Mouse (Mus musculus) heart, embryonic 16.5 days (tissue): ENCODE measurements around the gene Slc51b. TPM values are rescaled to one million over a fixed set of nuclear protein-coding genes. Genes with fewer than 3 reads are reported as not detected.

Experiments
- ATAC-seq: fragments of 200-750 bp; cut with Nextera tagmentation; replicated peaks from 2 replicates; pipeline ENCODE4 v1.8.0; 2017; ENCODE audit warnings: moderate number of reproducible peaks; ENCODE audit not compliant: insufficient read depth, low FRiP score; ENCODE audit errors: extremely low read depth
- H3K27ac ChIP-seq: fragments of 300-500 bp; sonication (generic); 2 replicates; pipeline ENCODE4 v1.5.1; 2014; ENCODE audit warnings: mild to moderate bottlenecking, low read length, control low read depth, moderate library complexity
- H3K27me3 ChIP-seq: fragments of 300-500 bp; sonication (generic); 2 replicates; pipeline ENCODE4 v1.6.1; 2014; ENCODE audit warnings: low read length, mixed read lengths; ENCODE audit not compliant: control insufficient read depth, insufficient read depth
- H3K36me3 ChIP-seq: fragments of 300-500 bp; sonication (generic); 2 replicates; pipeline ENCODE4 v1.6.1; 2014; ENCODE audit not compliant: control insufficient read depth, insufficient read depth
- H3K4me1 ChIP-seq: fragments of 300-500 bp; sonication (generic); 2 replicates; pipeline ENCODE4 v1.6.1; 2014; ENCODE audit warnings: low read length, mixed read lengths; ENCODE audit not compliant: control insufficient read depth, insufficient read depth
- H3K4me2 ChIP-seq: fragments of 300-500 bp; sonication (generic); 2 replicates; pipeline ENCODE4 v1.6.1; 2014; ENCODE audit warnings: low read depth, mild to moderate bottlenecking, control low read depth, low read length
- H3K4me3 ChIP-seq: fragments of 300-500 bp; sonication (generic); 2 replicates; pipeline ENCODE4 v1.5.1; 2014; ENCODE audit warnings: mild to moderate bottlenecking, control low read depth, low read length
- H3K9ac ChIP-seq: fragments of 300-500 bp; sonication (generic); 2 replicates; pipeline ENCODE4 v1.6.1; 2014; ENCODE audit warnings: low read length, control low read depth
- H3K9me3 ChIP-seq: fragments of 300-500 bp; sonication (generic); replicated peaks from 2 replicates; pipeline ENCODE4 v1.6.1; 2016; ENCODE audit warnings: low read length; ENCODE audit not compliant: control insufficient read depth
- WGBS: fragments of 180-500 bp; shearing (Covaris S2); extraction: QIAGEN DNeasy Blood & Tissue Kit; methylation state at CpG from one replicate; pipeline ENCODE4 v1.1.7; 2014; 5-methylcytosine and 5-hydroxymethylcytosine counted together
- polyA plus RNA-seq: library from polyadenylated mRNA; unstranded; fragments of >200 nt; fragmentation: Nextera tagmentation; extraction: Ambion mirVana; gene quantifications from 2 replicates; pipeline ENCODE4 v1.2.1, GENCODE M21; 2015

Gene Slc51b
- 0.70 TPM in 1 of 2 replicates, not detected in the other for polyA plus RNA-seq

GRCm38 (mm10) chr9:65422760-65423501 lies at the start of gene Slc51b:
TSS of gene Slc51b (minus strand) at chr9:65422955.
- no peak within 1 kb of the TSS for H3K9ac ChIP-seq
- H3K9me3 ChIP-seq, result no peaks in the 10 kb centered on the region
- no peaks in the 10 kb centered on the region for H3K27me3 ChIP-seq
- H3K36me3 ChIP-seq, result no peaks in the 10 kb centered on the region
- H3K4me3 ChIP-seq, result no peak within 1 kb of the TSS
- no peak within 1 kb of the TSS for H3K27ac ChIP-seq
- WGBS, result 76% methylated on average over 11 of the region's 11 CpGs
- no peaks in the 10 kb centered on the region for H3K4me1 ChIP-seq
- no peak for ATAC-seq
- no peak within 1 kb of the TSS for H3K4me2 ChIP-seq

DNA sequence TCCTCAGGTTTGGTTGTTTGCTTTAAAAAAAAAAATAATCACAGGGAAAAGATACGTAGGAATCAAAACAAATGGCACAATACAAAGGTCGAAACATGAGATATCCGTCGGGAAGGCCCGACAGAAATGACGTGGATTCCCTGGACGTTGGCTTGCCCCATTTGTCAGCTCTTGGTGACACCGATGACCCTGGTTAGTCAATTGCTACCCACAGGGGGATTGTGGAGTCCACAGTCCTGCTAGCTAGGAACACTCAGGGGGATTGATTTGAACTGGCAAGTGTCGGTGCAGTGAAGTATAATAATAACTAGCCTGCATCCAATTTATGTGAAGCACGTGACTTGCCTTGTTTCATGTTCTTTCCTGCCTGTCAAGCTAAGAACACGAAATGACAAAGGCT lies 44.9 kb upstream of the Slc51b start:
- no peak overlapping the region for H3K4me3 ChIP-seq
- H3K27me3 ChIP-seq, result no peaks in the 10 kb centered on the region
- no peak overlapping the region for H3K4me2 ChIP-seq
- H3K27ac ChIP-seq, result no peak overlapping the region
- H3K9me3 ChIP-seq, result no peaks in the 10 kb centered on the region
- 59% methylated on average over 11 of the region's 11 CpGs for WGBS
- no peak overlapping the region for H3K9ac ChIP-seq
- H3K4me1 ChIP-seq, result no peaks in the 10 kb centered on the region; the same call in 1 of the 2 replicates
- peaks cover 18% of the 10 kb centered on the region for H3K36me3 ChIP-seq
- no peak for ATAC-seq

- Histone ChIP-seq H3K27me3 (no peaks in the 10 kb centered on the region), H3K9me3 (no peaks in the 10 kb centered on the region), H3K4me1 (peaks cover 14% of the 10 kb centered on the region), H3K4me2 (no peak overlapping the region), H3K9ac (no peak overlapping the region), H3K27ac (no peak overlapping the region), H3K4me3 (no peak overlapping the region), H3K36me3 (peaks cover 18% of the 10 kb centered on the region)
- ATAC-seq, result no peak
- WGBS, result 96% methylated on average over 2 of the region's 2 CpGs
These were observed 42.5 kb upstream of the Slc51b start for GRCm38 (mm10) chr9:65465241-65465640.

GRCm38 (mm10) chr9:65464161-65464560 lies 41.4 kb upstream of the Slc51b start:
- peaks cover 10% of the 10 kb centered on the region for H3K36me3 ChIP-seq
- H3K4me1 ChIP-seq, result peaks cover 15% of the 10 kb centered on the region
- H3K4me3 ChIP-seq, result no peak overlapping the region
- no peak overlapping the region for H3K9ac ChIP-seq
- no peak for ATAC-seq
- H3K27ac ChIP-seq, result no peak overlapping the region
- H3K4me2 ChIP-seq, result no peak overlapping the region
- H3K27me3 ChIP-seq, result no peaks in the 10 kb centered on the region
- 87% methylated on average over 6 of the region's 6 CpGs for WGBS
- no peaks in the 10 kb centered on the region for H3K9me3 ChIP-seq

GRCm38 (mm10) chr9:65462544-65462943 lies 39.8 kb upstream of the Slc51b start:
- Histone ChIP-seq H3K9me3 (no peaks in the 10 kb centered on the region), H3K9ac (no peak overlapping the region), H3K27me3 (no peaks in the 10 kb centered on the region), H3K36me3 (peaks cover 10% of the 10 kb centered on the region), H3K4me1 (peaks cover 15% of the 10 kb centered on the region), H3K27ac (no peak overlapping the region), H3K4me3 (no peak overlapping the region), H3K4me2 (no peak overlapping the region)
- WGBS, result 69% methylated on average over 5 of the region's 5 CpGs
- no peak for ATAC-seq

DNA sequence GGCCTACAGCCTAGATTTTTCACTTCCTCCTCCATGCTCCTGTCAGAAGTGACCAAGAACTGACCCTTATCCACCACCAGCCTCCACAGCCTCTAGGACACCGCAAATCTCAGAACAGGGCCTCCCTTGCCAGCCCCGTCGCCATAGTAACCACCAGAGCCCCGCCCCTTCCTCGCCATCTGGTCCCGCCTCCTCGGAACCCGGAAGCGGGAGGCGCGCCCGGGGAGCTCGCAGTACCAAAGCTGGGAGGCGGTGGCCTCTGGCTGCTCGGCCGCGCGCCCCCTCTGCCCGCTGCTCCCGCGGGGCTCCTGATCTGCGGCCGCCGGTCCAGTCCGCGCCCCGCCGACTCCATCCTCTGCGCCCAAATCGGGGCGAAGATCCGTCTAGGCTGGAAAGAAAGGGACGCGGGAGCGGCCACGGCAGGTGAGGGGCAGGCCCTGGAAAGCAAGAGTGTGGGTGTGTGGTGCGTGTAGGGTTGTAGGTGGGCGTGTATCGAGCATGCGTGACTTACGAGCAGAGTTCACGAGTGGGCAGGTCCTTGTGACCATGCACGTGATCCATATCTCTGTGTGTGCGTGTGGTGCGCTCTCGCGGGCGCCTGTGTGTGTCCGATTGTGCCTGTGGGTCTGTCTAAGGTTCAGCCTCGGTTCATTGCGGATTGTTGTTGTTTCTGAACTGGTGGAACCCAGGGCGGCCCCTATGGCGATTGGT lies 38.1 kb upstream of the Slc51b start, which contains the start of gene Spg21:
Gene Spg21, plus strand, starts transcription at position 216 of the 711 bp plus-strand sequence.
- H3K9me3 ChIP-seq, result no peaks in the 10 kb centered on the region
- WGBS, result under 1% methylated on average over 53 of the region's 53 CpGs

DNA sequence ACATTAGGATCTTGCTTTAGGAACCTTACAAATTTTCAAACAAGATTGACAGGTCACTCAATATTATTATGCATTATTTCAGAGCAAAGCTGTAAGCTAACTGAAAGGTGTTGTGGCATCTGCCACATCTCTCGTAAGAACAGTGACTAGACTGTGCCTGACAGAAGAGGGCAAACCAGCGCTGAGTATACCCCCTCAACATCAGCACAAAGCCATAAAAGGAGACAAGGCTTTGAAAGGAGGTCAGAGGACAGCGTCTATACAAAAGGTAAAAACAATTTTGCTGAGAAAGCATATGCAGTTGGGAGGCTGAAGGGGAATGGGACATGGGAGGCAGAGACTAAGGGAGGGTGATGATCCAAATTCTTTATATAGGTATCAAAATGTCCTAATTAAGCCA lies 37.4 kb upstream of the Slc51b start:
- no peaks in the 10 kb centered on the region for H3K9me3 ChIP-seq
- H3K4me2 ChIP-seq, result peak overlapping the region; percentile 82
- 57% methylated on average over 3 of the region's 3 CpGs for WGBS
- H3K27ac ChIP-seq, result peak overlapping the region; percentile 76
- no peaks in the 10 kb centered on the region for H3K27me3 ChIP-seq
- peak overlapping the region; percentile 85 for H3K4me3 ChIP-seq
- peaks cover 15% of the 10 kb centered on the region for H3K4me1 ChIP-seq
- no peak overlapping the region for H3K9ac ChIP-seq
- peaks cover 2% of the 10 kb centered on the region; the same call in 1 of the 2 replicates for H3K36me3 ChIP-seq
- ATAC-seq, result no peak

More for the DNA sequence above, 38.1 kb upstream of the Slc51b start, which contains the start of gene Spg21:
- H3K27me3 ChIP-seq, result no peaks in the 10 kb centered on the region
- peak within 1 kb of the TSS; percentile 85 for H3K4me3 ChIP-seq
- peaks cover 15% of the 10 kb centered on the region for H3K4me1 ChIP-seq
- ATAC-seq, result peak; percentile 96
- peak within 1 kb of the TSS; percentile 91 for H3K9ac ChIP-seq
- peak within 1 kb of the TSS; percentile 82 for H3K4me2 ChIP-seq
- H3K27ac ChIP-seq, result peak within 1 kb of the TSS; percentile 76
- H3K36me3 ChIP-seq, result peaks cover 7% of the 10 kb centered on the region

GRCm38 (mm10) chr9:65458975-65459374 lies 36.2 kb upstream of the Slc51b start:
- no peaks in the 10 kb centered on the region for H3K27me3 ChIP-seq
- no peak overlapping the region for H3K4me2 ChIP-seq
- 85% methylated on average over 2 of the region's 2 CpGs for WGBS
- H3K27ac ChIP-seq, result no peak overlapping the region
- H3K9me3 ChIP-seq, result no peaks in the 10 kb centered on the region
- H3K9ac ChIP-seq, result no peak overlapping the region
- ATAC-seq, result no peak
- H3K4me3 ChIP-seq, result no peak overlapping the region
- H3K36me3 ChIP-seq, result no peaks in the 10 kb centered on the region
- peaks cover 15% of the 10 kb centered on the region for H3K4me1 ChIP-seq

- Histone ChIP-seq H3K27me3 (no peaks in the 10 kb centered on the region), H3K27ac (no peak overlapping the region), H3K9ac (no peak overlapping the region), H3K4me2 (no peak overlapping the region), H3K9me3 (no peaks in the 10 kb centered on the region), H3K36me3 (peaks cover 29% of the 10 kb centered on the region), H3K4me3 (no peak overlapping the region), H3K4me1 (no peaks in the 10 kb centered on the region)
- WGBS, result 87% methylated on average over 6 of the region's 6 CpGs
- ATAC-seq, result no peak
These were observed 25.2 kb upstream of the Slc51b start for GRCm38 (mm10) chr9:65447951-65448350.
